Mouse (Mus musculus) liver, adult 2 months (tissue): ENCODE results near the gene Cd248.

ENCODE experiments used
- CTCF ChIP-seq: fragments of 200-500 bp; IDR thresholded peaks from 2 replicates; pipeline ENCODE4 v1.5.1; 2011; ENCODE audit warnings: low read depth, low read length, control low read depth
- POLR2A ChIP-seq: fragments of 200-500 bp; IDR thresholded peaks from 2 replicates; pipeline ENCODE4 v1.6.1; 2011; ENCODE audit warnings: low read length, control low read depth; ENCODE audit not compliant: insufficient read depth; ENCODE audit errors: extremely low read depth

- TF ChIP-seq POLR2A (no peak), CTCF (no peak)
These were observed 2.8 kb upstream of the Cd248 start for GRCm38 (mm10) chr19:5065104-5065503.
